Mouse (Mus musculus) heart, embryonic 12.5 days (tissue): Measurements from ENCODE around the gene Lxn. TPM values are rescaled to one million over a fixed set of nuclear protein-coding genes. Genes with fewer than 3 reads are reported as not detected.

Source experiments
- ATAC-seq: fragments of 200-750 bp; cut with Nextera tagmentation; 2 replicates; pipeline ENCODE4 v1.8.0; 2017; ENCODE audit warnings: moderate TSS enrichment, moderate library complexity; ENCODE audit not compliant: insufficient number of reproducible peaks, low FRiP score
- H3K27ac ChIP-seq: fragments of 300-500 bp; sonication (generic); 2 replicates; pipeline ENCODE4 v1.5.1; 2016; ENCODE audit warnings: mild to moderate bottlenecking, moderate library complexity; ENCODE audit not compliant: poor library complexity, severe bottlenecking
- H3K27me3 ChIP-seq: fragments of 300-500 bp; sonication (generic); replicated peaks from 2 replicates; pipeline ENCODE4 v1.6.1; 2016; ENCODE audit warnings: mild to moderate bottlenecking, moderate library complexity
- H3K36me3 ChIP-seq: fragments of 300-500 bp; sonication (generic); 2 replicates; pipeline ENCODE4 v1.6.1; 2016; ENCODE audit warnings: mild to moderate bottlenecking, moderate library complexity
- H3K4me1 ChIP-seq: fragments of 300-500 bp; sonication (generic); replicated peaks from 2 replicates; pipeline ENCODE4 v1.6.1; 2016; ENCODE audit warnings: mild to moderate bottlenecking
- H3K4me2 ChIP-seq: fragments of 300-500 bp; sonication (generic); 2 replicates; pipeline ENCODE4 v1.6.1; 2016; ENCODE audit warnings: mild to moderate bottlenecking, moderate library complexity
- H3K4me3 ChIP-seq: fragments of 300-500 bp; sonication (generic); 2 replicates; pipeline ENCODE4 v1.5.1; 2016; ENCODE audit warnings: mild to moderate bottlenecking
- H3K9ac ChIP-seq: fragments of 300-500 bp; sonication (generic); 2 replicates; pipeline ENCODE4 v1.6.1; 2016; ENCODE audit warnings: mild to moderate bottlenecking, moderate library complexity
- H3K9me3 ChIP-seq: fragments of 300-500 bp; sonication (generic); replicated peaks from 2 replicates; pipeline ENCODE4 v1.6.1; 2016; ENCODE audit warnings: mild to moderate bottlenecking, moderate library complexity
- WGBS: fragments of 180-500 bp; shearing (Covaris S2); methylation state at CpG from one replicate; pipeline ENCODE4 v1.1.7; 2016; 5-methylcytosine and 5-hydroxymethylcytosine counted together
- polyA plus RNA-seq: library from polyadenylated mRNA; unstranded; fragments of >200 nt; fragmentation: Nextera tagmentation; extraction: Ambion mirVana; gene quantifications from 2 replicates; pipeline ENCODE4 v1.2.1, GENCODE M21; 2016

The Lxn gene
- polyA plus RNA-seq, 1 experiment from 2014 or later = 50.7 TPM

GRCm38 (mm10) chr3:67462015-67462414 is 1.7 kb downstream of the Lxn start:
- no peak overlapping the region for H3K4me3 ChIP-seq
- no peaks in the 10 kb centered on the region for H3K27me3 ChIP-seq
- 87% methylated on average over 7 of the region's 7 CpGs for WGBS
- peak overlapping the region; percentile 56; the same call in 1 of the 2 replicates for H3K9ac ChIP-seq
- no peak for ATAC-seq
- peaks cover 12% of the 10 kb centered on the region for H3K4me1 ChIP-seq
- peaks cover 42% of the 10 kb centered on the region for H3K36me3 ChIP-seq
- H3K4me2 ChIP-seq = no peak overlapping the region
- H3K27ac ChIP-seq = no peak overlapping the region
- no peaks in the 10 kb centered on the region for H3K9me3 ChIP-seq

GRCm38 (mm10) chr3:67459881-67460280 is 3.8 kb downstream of the Lxn start:
- H3K4me3 ChIP-seq = no peak overlapping the region
- 95% methylated on average over 3 of the region's 3 CpGs for WGBS
- no peak overlapping the region for H3K4me2 ChIP-seq
- peaks cover 12% of the 10 kb centered on the region for H3K4me1 ChIP-seq
- no peak overlapping the region for H3K9ac ChIP-seq
- no peaks in the 10 kb centered on the region for H3K27me3 ChIP-seq
- H3K9me3 ChIP-seq = no peaks in the 10 kb centered on the region
- ATAC-seq = no peak
- peaks cover 59% of the 10 kb centered on the region for H3K36me3 ChIP-seq
- no peak overlapping the region for H3K27ac ChIP-seq

- Histone ChIP-seq H3K4me2 (no peak overlapping the region), H3K27ac (no peak overlapping the region), H3K4me3 (no peak overlapping the region), H3K9ac (no peak overlapping the region), H3K4me1 (no peaks in the 10 kb centered on the region), H3K9me3 (no peaks in the 10 kb centered on the region), H3K36me3 (peaks cover 84% of the 10 kb centered on the region), H3K27me3 (no peaks in the 10 kb centered on the region)
- 89% methylated on average over 5 of the region's 5 CpGs for WGBS
- ATAC-seq = no peak
Observed at GRCm38 (mm10) chr3:67450601-67451210, 13.0 kb downstream of the Lxn start.

GRCm38 (mm10) chr3:67449660-67450059 is 14.1 kb downstream of the Lxn start:
- ATAC-seq = no peak
- Histone ChIP-seq H3K9me3 (no peaks in the 10 kb centered on the region), H3K9ac (no peak overlapping the region), H3K27me3 (no peaks in the 10 kb centered on the region), H3K27ac (no peak overlapping the region), H3K4me2 (no peak overlapping the region), H3K4me1 (no peaks in the 10 kb centered on the region), H3K4me3 (no peak overlapping the region), H3K36me3 (peaks cover 81% of the 10 kb centered on the region)
- WGBS = 91% methylated on average over 21 of the region's 21 CpGs

GRCm38 (mm10) chr3:67447143-67447542 is 16.6 kb downstream of the Lxn start:
- Histone ChIP-seq H3K36me3 (peaks cover 79% of the 10 kb centered on the region), H3K9ac (no peak overlapping the region), H3K27ac (no peak overlapping the region), H3K4me1 (no peaks in the 10 kb centered on the region), H3K4me3 (no peak overlapping the region), H3K9me3 (no peaks in the 10 kb centered on the region), H3K27me3 (no peaks in the 10 kb centered on the region), H3K4me2 (no peak overlapping the region)
- WGBS = 82% methylated on average over 2 of the region's 2 CpGs
- ATAC-seq = no peak

GRCm38 (mm10) chr3:67434011-67434410 is 29.7 kb downstream of the Lxn start:
- no peaks in the 10 kb centered on the region for H3K27me3 ChIP-seq
- H3K4me3 ChIP-seq = no peak overlapping the region
- H3K27ac ChIP-seq = no peak overlapping the region
- H3K36me3 ChIP-seq = peaks cover 64% of the 10 kb centered on the region
- H3K9me3 ChIP-seq = no peaks in the 10 kb centered on the region
- peaks cover 8% of the 10 kb centered on the region for H3K4me1 ChIP-seq
- H3K4me2 ChIP-seq = no peak overlapping the region
- ATAC-seq = no peak
- no peak overlapping the region for H3K9ac ChIP-seq
- WGBS = 89% methylated on average over 6 of the region's 6 CpGs

GRCm38 (mm10) chr3:67429999-67430380 is 33.7 kb downstream of the Lxn start, which contains the start of gene Gfm1:
Gene Gfm1, plus strand, starts transcription at chr3:67430096.
- H3K9ac ChIP-seq = peak within 1 kb of the TSS; percentile 93
- peak within 1 kb of the TSS; percentile 86 for H3K4me2 ChIP-seq
- under 1% methylated on average over 24 of the region's 24 CpGs for WGBS
- no peaks in the 10 kb centered on the region for H3K27me3 ChIP-seq
- H3K4me1 ChIP-seq = peaks cover 8% of the 10 kb centered on the region
- H3K27ac ChIP-seq = peak within 1 kb of the TSS; percentile 29; the same call in 1 of the 2 replicates
- peaks cover 12% of the 10 kb centered on the region for H3K9me3 ChIP-seq
- H3K36me3 ChIP-seq = peaks cover 30% of the 10 kb centered on the region
- peak within 1 kb of the TSS; percentile 98 for H3K4me3 ChIP-seq
- peak; percentile 84 for ATAC-seq

GRCm38 (mm10) chr3:67429338-67429998 is 34.3 kb downstream of the Lxn start:
- peak; percentile 55 for ATAC-seq
- 0 out of 2 replicates have a peak overlapping the region, but pooled peaks have one; percentile 93 for H3K9ac ChIP-seq

More at GRCm38 (mm10) chr3:67429338-67429998, 34.3 kb downstream of the Lxn start:
- H3K4me3 ChIP-seq = peak overlapping the region; percentile 98
- WGBS = 36% methylated on average over 8 of the region's 8 CpGs
- peak overlapping the region; percentile 86 for H3K4me2 ChIP-seq
- peaks cover 8% of the 10 kb centered on the region for H3K4me1 ChIP-seq
- H3K27me3 ChIP-seq = no peaks in the 10 kb centered on the region
- H3K27ac ChIP-seq = no peak overlapping the region
- peaks cover 12% of the 10 kb centered on the region for H3K9me3 ChIP-seq
- peaks cover 28% of the 10 kb centered on the region for H3K36me3 ChIP-seq

Other genes starting within 250 kb of the Lxn start
- gene Mlf1, start 89.8 kb downstream of the Lxn start, polyA plus RNA-seq = 114 and 116 TPM in 2 replicates
- gene Gm17402, start 88.8 kb downstream of the Lxn start, polyA plus RNA-seq = not detected in 2 replicates
- gene Gfm1, start 33.8 kb downstream of the Lxn start, polyA plus RNA-seq = 116 and 123 TPM in 2 replicates
- 0.72 and 0.94 TPM in 2 replicates for gene Rarres1, start 51.6 kb upstream of the Lxn start, polyA plus RNA-seq
- gene Mfsd1, start 118.8 kb upstream of the Lxn start, polyA plus RNA-seq = 45.7 and 47.3 TPM in 2 replicates